Mouse (Mus musculus): ENCODE measurements around the gene Rnf213. TPM values are rescaled to one million over a fixed set of nuclear protein-coding genes. Genes with fewer than 3 reads are reported as not detected.
A peak's percentile ranks its signal among the peaks of the same experiment; 100 is the strongest.

The Rnf213 gene
- total RNA-seq, 2 experiments from 2014 or later, result 14.6 TPM

GRCm38 (mm10) chr11:119509165-119509776 is 116.4 kb downstream of the Rnf213 start:
- intact Hi-C loops (cut with DNase I), result loop anchor here (10.0 kb wide), 1 partner anchor 476 kb away; no protein-coding TSS in a partner anchor

GRCm38 (mm10) chr11:119513038-119513659 is 120.2 kb downstream of the Rnf213 start:
- DNase-seq (ENCODE audit: low spot score), result no peak
- intact Hi-C loops (cut with DNase I), result no loop called here

More at GRCm38 (mm10) chr11:119509165-119509776, 116.4 kb downstream of the Rnf213 start:
- DNase-seq (ENCODE audit: low spot score), result no peak

- intact Hi-C loops (cut with DNase I), result no loop called here
- DNase-seq (ENCODE audit: low spot score), result no peak
These were observed 121.4 kb downstream of the Rnf213 start for GRCm38 (mm10) chr11:119514108-119514860.

DNA sequence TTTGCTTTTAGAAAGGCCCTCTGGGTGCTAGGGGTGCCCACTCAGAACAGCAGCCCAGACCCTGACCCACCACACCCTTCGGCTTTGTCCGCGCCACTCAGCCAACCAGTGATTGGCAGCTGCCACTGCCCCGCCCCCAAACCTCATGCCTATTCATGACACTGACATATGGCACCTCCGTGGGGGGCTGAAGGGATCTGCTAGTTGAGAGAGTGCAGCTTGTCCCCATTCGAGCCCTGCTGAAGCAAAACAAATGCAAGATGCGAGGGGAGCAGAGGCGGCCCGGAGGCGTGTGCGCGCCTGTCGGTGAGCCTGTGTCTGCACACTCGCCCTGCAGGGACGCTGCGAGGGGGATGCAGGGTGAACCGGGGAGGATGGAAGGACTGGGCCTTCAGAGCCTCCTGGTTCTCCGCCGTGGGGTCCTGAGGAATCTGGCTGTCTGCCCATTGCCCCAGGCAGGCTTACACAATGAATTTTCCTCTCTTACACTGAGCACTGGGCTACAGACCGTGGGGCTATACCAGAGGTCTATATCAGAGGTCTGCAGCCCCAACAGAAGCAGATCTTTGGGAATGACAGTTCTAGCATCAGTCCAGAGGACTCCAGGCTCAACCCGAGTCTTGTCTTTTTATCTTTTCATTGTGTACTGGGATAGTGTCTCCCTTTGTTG is 122.2 kb downstream of the Rnf213 start:
- intact Hi-C loops (cut with DNase I), result no loop called here
- DNase-seq (ENCODE audit: low spot score), result no peak

DNA sequence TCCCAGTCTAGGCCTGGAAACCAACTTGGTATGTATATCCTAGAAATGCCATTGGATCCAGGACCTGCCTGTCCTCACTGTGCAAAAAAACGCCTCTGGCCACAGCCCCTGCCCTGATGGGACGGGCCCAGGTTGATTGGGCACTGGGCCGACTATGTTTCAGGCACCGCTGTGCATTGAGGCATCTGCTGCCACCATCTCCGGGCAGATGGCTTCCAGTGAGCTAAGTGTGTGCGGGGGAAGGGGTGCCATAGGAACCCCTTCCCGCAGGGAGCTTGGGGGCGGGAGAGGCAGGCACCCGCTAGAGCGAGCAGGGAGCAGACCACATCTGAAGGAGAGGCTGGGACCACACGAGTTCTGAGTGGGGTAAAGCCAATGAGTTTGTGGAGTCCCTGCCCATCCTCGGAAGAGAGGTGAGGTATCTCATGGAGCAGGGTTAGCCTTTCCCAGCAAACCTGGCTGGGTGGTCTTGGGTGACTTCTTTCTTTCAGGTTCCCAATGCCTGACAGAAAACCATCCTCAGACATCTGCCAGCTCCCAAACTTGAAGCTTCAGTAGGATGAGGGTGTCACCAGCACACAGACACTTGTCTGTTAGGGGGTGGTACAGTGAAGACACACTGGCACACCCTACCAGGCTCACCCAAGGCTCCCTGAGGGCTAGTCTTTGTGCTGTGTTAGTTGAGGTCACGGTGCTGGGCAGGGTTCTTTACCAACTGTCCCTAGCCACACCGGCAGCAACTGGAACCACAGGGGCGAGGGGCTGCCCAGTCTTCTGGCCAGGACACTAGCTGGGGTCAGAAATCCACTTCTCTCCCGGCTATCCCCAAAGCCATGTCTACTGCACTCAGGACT is 123.2 kb downstream of the Rnf213 start:
- intact Hi-C loops (cut with DNase I), result no loop called here
- no peak for DNase-seq (ENCODE audit: low spot score)

- intact Hi-C loops (cut with DNase I), result no loop called here
- no peak for DNase-seq (ENCODE audit: low spot score)
These were observed 123.9 kb downstream of the Rnf213 start for GRCm38 (mm10) chr11:119516677-119517361.

DNA sequence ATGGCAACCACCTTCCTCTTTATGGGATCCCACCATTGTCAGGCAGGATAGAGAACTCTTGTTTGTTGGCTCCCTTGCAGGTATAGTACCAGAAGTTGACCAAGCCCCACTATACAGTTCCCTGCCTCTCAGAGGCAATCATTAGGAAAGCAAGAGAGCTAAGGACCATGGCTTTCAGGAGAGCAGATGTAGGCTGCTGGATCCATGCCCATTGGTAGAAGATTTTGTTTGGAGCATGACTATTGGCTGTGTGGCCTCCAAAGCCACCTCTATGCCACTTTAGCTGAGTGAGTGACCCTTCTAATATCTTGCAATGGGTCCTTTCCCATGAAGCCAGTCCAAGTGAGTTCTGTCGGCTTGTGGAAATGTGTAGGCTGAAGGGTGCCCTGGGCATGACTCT is 126.5 kb downstream of the Rnf213 start:
- intact Hi-C loops (cut with DNase I), result no loop called here
- DNase-seq (ENCODE audit: low spot score), result no peak

- no peak for DNase-seq (ENCODE audit: low spot score)
- intact Hi-C loops (cut with DNase I), result no loop called here
These were observed 127.3 kb downstream of the Rnf213 start for GRCm38 (mm10) chr11:119520005-119520712.

- DNase-seq (ENCODE audit: low spot score), result no peak
- intact Hi-C loops (cut with DNase I), result no loop called here
These were observed 127.8 kb downstream of the Rnf213 start for GRCm38 (mm10) chr11:119520713-119521063.

- intact Hi-C loops (cut with DNase I), result no loop called here
- no peak for DNase-seq (ENCODE audit: low spot score)
These were observed 129.2 kb downstream of the Rnf213 start for GRCm38 (mm10) chr11:119521920-119522710.

DNA sequence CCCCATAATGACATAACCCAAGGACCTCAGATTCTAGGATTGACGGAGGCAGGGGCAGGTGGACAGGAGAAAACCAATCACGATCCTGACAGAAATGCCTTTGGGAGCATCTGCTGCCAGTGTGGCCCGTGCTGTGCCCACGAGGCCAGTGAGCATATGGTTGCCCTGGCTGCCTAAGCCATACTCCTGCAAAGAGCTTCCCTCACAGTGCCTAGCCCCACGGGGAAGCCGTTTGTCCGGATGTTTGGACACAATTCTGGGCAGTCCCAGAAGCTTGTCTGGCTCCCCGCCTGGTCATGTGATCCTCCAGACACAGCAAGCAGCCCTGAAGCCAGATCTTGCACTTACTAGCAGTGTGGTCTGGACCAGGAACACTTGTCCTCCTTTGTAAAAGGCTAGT is 129.9 kb downstream of the Rnf213 start:
- intact Hi-C loops (cut with DNase I), result no loop called here
- DNase-seq (ENCODE audit: low spot score), result no peak

DNA sequence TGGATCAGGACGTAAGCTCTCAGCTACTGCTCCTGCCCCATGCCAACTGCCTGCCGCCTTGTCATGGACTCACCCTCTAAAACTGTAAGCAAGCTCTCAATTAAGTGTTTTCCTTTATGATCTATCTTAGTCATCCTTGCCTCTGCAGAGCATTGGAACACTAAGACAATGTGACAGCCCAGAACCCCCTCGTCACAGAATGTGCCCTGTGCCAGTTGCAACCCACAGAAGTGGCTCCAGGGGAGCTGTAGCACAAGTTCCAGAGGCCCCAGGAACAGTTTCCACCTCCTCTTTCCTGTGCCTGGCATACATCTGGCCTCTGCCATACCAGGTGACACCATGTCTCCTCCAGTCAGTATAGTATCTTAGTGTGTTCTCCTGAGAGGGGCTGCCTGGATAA is 130.5 kb downstream of the Rnf213 start:
- DNase-seq (ENCODE audit: low spot score), result no peak
- intact Hi-C loops (cut with DNase I), result no loop called here

GRCm38 (mm10) chr11:119524545-119524949 is 131.6 kb downstream of the Rnf213 start:
- peak; percentile 79 for DNase-seq (ENCODE audit: low spot score)

GRCm38 (mm10) chr11:119526068-119526966 is 133.4 kb downstream of the Rnf213 start:
- intact Hi-C loops (cut with DNase I), result no loop called here
- no peak for DNase-seq (ENCODE audit: low spot score)

More at GRCm38 (mm10) chr11:119524545-119524949, 131.6 kb downstream of the Rnf213 start:
- intact Hi-C loops (cut with DNase I), result no loop called here

GRCm38 (mm10) chr11:119528930-119529329 is 136.0 kb downstream of the Rnf213 start:
- intact Hi-C loops (cut with DNase I), result no loop called here
- no peak for DNase-seq (ENCODE audit: low spot score)

GRCm38 (mm10) chr11:119532460-119532859 is 139.6 kb downstream of the Rnf213 start:
- DNase-seq (ENCODE audit: low spot score), result no peak
- intact Hi-C loops (cut with DNase I), result no loop called here

GRCm38 (mm10) chr11:119533745-119534144 is 140.8 kb downstream of the Rnf213 start:
- intact Hi-C loops (cut with DNase I), result no loop called here
- no peak for DNase-seq (ENCODE audit: low spot score)
